8 mouse cellular contexts compared by ENCODE assay signal in genomic region chr9:41376948-41377700, GRCm38 (mm10).
DNase-seq lines count a peak whose midpoint lies in the region; ATAC-seq and TF ChIP-seq lines count a peak whose summit lies in the region.

No protein-coding gene starts in this region.

- DNase-seq in kidney, postnatal 10 days = peak; percentile 18
- no peak for DNase-seq in kidney, adult 2 months
- DNase-seq in hindbrain, embryonic 10.5 days (ENCODE audit: low spot score) = no peak
- DNase-seq in midbrain, embryonic 14.5 days = peak; percentile 78
- DNase-seq in adrenal gland, adult 8-10 months = no peak
- no peak for DNase-seq in embryo, embryonic 10 days (ENCODE audit: low spot score)
- DNase-seq in urinary bladder, adult 2 months (ENCODE audit: low spot score) = no peak

- no peaks in the 10 kb centered on the region for H3K36me3 ChIP-seq in kidney, adult 2 months (ENCODE audit: control insufficient read depth, insufficient read depth, low read length)
- no peaks in the 10 kb centered on the region for H3K36me3 ChIP-seq in embryonic facial prominence, embryonic 12.5 days
- H3K36me3 ChIP-seq in hindbrain, embryonic 10.5 days = peaks cover 13% of the 10 kb centered on the region
- no peaks in the 10 kb centered on the region for H3K36me3 ChIP-seq in midbrain, embryonic 14.5 days (ENCODE audit: control insufficient read depth, insufficient read depth, low read length)

- H3K9ac ChIP-seq in embryonic facial prominence, embryonic 12.5 days = peak overlapping the region; percentile 63
- H3K9ac ChIP-seq in midbrain, embryonic 14.5 days (replicated peaks; ENCODE audit: low read length) = peak overlapping the region; percentile 93

- no peak overlapping the region for H3K4me3 ChIP-seq in kidney, adult 2 months (ENCODE audit: insufficient read depth, low read depth, low read length)
- peak overlapping the region; percentile 32 for H3K4me3 ChIP-seq in embryonic facial prominence, embryonic 12.5 days
- peak overlapping the region; percentile 55 for H3K4me3 ChIP-seq in hindbrain, embryonic 10.5 days
- peak overlapping the region; percentile 46 for H3K4me3 ChIP-seq in midbrain, embryonic 14.5 days (replicated peaks; ENCODE audit: low read depth, low read length)

- no peak for TF ChIP-seq POLR2A in kidney, adult 2 months (IDR thresholded peaks at IDR 0.05; ENCODE audit: low read depth, low read length)

- H3K9me3 ChIP-seq in embryonic facial prominence, embryonic 12.5 days = no peaks in the 10 kb centered on the region
- no peaks in the 10 kb centered on the region for H3K9me3 ChIP-seq in hindbrain, embryonic 10.5 days
- no peaks in the 10 kb centered on the region for H3K9me3 ChIP-seq in midbrain, embryonic 14.5 days (ENCODE audit: control insufficient read depth, low read length)

- H3K27ac ChIP-seq in kidney, adult 2 months (ENCODE audit: insufficient read depth, low read depth, low read length) = no peak overlapping the region
- H3K27ac ChIP-seq in embryonic facial prominence, embryonic 12.5 days = peak overlapping the region; percentile 86
- H3K27ac ChIP-seq in hindbrain, embryonic 10.5 days = peak overlapping the region; percentile 95
- H3K27ac ChIP-seq in midbrain, embryonic 14.5 days (replicated peaks; ENCODE audit: low read depth, low read length) = peak overlapping the region; percentile 100

- no peak for ATAC-seq in embryonic facial prominence, embryonic 12.5 days (ENCODE audit: insufficient number of reproducible peaks, insufficient read depth, low FRiP score, low TSS enrichment)
- no peak for ATAC-seq in midbrain, embryonic 14.5 days (ENCODE audit: low FRiP score, low TSS enrichment)

- WGBS in kidney, adult 2 months = 57% methylated on average over 8 of the region's 8 CpGs
- WGBS in embryonic facial prominence, embryonic 12.5 days = 33% methylated on average over 8 of the region's 8 CpGs
- WGBS in hindbrain, embryonic 10.5 days = 33% methylated on average over 8 of the region's 8 CpGs
- WGBS in midbrain, embryonic 14.5 days = 4% methylated on average over 8 of the region's 8 CpGs

- no peak for TF ChIP-seq CTCF in kidney, adult 2 months (conservative IDR thresholded peaks at IDR 0.05; ENCODE audit: insufficient read depth, insufficient read length, low read depth, low read length)

- no peaks in the 10 kb centered on the region for H3K4me1 ChIP-seq in kidney, adult 2 months (ENCODE audit: control insufficient read depth, insufficient read depth, low read length)
- H3K4me1 ChIP-seq in embryonic facial prominence, embryonic 12.5 days = peaks cover 48% of the 10 kb centered on the region
- H3K4me1 ChIP-seq in hindbrain, embryonic 10.5 days (replicated peaks) = peaks cover 87% of the 10 kb centered on the region
- H3K4me1 ChIP-seq in midbrain, embryonic 14.5 days (ENCODE audit: control insufficient read depth, insufficient read depth, low read length) = peaks cover 65% of the 10 kb centered on the region

- H3K4me2 ChIP-seq in embryonic facial prominence, embryonic 12.5 days (replicated peaks) = peak overlapping the region; percentile 59
- H3K4me2 ChIP-seq in midbrain, embryonic 14.5 days (ENCODE audit: low read length) = peak overlapping the region; percentile 88

- no peaks in the 10 kb centered on the region for H3K27me3 ChIP-seq in kidney, adult 2 months (replicated peaks; ENCODE audit: control insufficient read depth, insufficient read depth, low read length)
- H3K27me3 ChIP-seq in embryonic facial prominence, embryonic 12.5 days = no peaks in the 10 kb centered on the region
- no peaks in the 10 kb centered on the region for H3K27me3 ChIP-seq in hindbrain, embryonic 10.5 days (ENCODE audit: insufficient read depth, poor library complexity, severe bottlenecking)
- H3K27me3 ChIP-seq in midbrain, embryonic 14.5 days (ENCODE audit: control insufficient read depth, insufficient read depth, low read length) = no peaks in the 10 kb centered on the region

Comparison
In these comparisons a context has a peak if more than half of its experiments do, and no peak if none do; other contexts are left out.
1. DNase-seq: peak in kidney, postnatal 10 days (single experiment) and midbrain, embryonic 14.5 days (single experiment); none in kidney, adult 2 months (single experiment), hindbrain, embryonic 10.5 days (single experiment), adrenal gland, adult 8-10 months (single experiment), embryo, embryonic 10 days (single experiment) and urinary bladder, adult 2 months (single experiment).